Mouse (Mus musculus): ENCODE results near the gene Myh14. TPM values are rescaled to one million over a fixed set of nuclear protein-coding genes. Genes with fewer than 3 reads are reported as not detected.

Myh14 gene
- polyA plus RNA-seq, 1 experiment from 2014 or later, result 28.4 TPM

GRCm38 (mm10) chr7:44605436-44605835, 65.2 kb downstream of the Myh14 start:
- no peaks in the 10 kb centered on the region for H3K4me1 ChIP-seq (replicated peaks; ENCODE audit: control insufficient read depth, insufficient read depth)
- no peaks in the 10 kb centered on the region for H3K9me3 ChIP-seq (ENCODE audit: control insufficient read depth, low read length)
- no peak for ATAC-seq (ENCODE audit: low FRiP score, low TSS enrichment)
- H3K27ac ChIP-seq (replicated peaks), result no peak overlapping the region
- no peaks in the 10 kb centered on the region; the same call in 1 of the 2 replicates for H3K27me3 ChIP-seq (ENCODE audit: control insufficient read depth, insufficient read depth, low read length)
- H3K36me3 ChIP-seq (ENCODE audit: control insufficient read depth, insufficient read depth, low read length), result no peaks in the 10 kb centered on the region
- H3K4me3 ChIP-seq (ENCODE audit: low read depth, low read length), result no peak overlapping the region
- WGBS, result 48% methylated on average over 7 of the region's 7 CpGs
- H3K4me2 ChIP-seq (replicated peaks; ENCODE audit: low read depth), result no peak overlapping the region
- H3K9ac ChIP-seq (ENCODE audit: low read length), result no peak overlapping the region
- DNase-seq (ENCODE audit: low spot score), result no peak
- no peak for TF ChIP-seq CTCF (IDR thresholded peaks at IDR 0.05; ENCODE audit: low read depth)
- no peak for TF ChIP-seq EP300 (optimal IDR thresholded peaks at IDR 0.05)

GRCm38 (mm10) chr7:44604619-44605018, 66.0 kb downstream of the Myh14 start:
- WGBS, result 12% methylated on average over 8 of the region's 8 CpGs
- Histone ChIP-seq H3K36me3 (ENCODE audit: control insufficient read depth, insufficient read depth, low read length) (no peaks in the 10 kb centered on the region), H3K4me1 (replicated peaks; ENCODE audit: control insufficient read depth, insufficient read depth) (no peaks in the 10 kb centered on the region), H3K4me2 (replicated peaks; ENCODE audit: low read depth) (peak overlapping the region; percentile 44; the same call in 1 of the 2 replicates), H3K9me3 (ENCODE audit: control insufficient read depth, low read length) (no peaks in the 10 kb centered on the region), H3K9ac (ENCODE audit: low read length) (no peak overlapping the region), H3K27ac (replicated peaks) (no peak overlapping the region), H3K27me3 (ENCODE audit: control insufficient read depth, insufficient read depth, low read length) (no peaks in the 10 kb centered on the region; the same call in 1 of the 2 replicates), H3K4me3 (ENCODE audit: low read depth, low read length) (no peak overlapping the region)
- ATAC-seq (ENCODE audit: low FRiP score, low TSS enrichment) (no peak), DNase-seq (ENCODE audit: low spot score) (no peak)
- TF ChIP-seq EP300 (optimal IDR thresholded peaks at IDR 0.05) (no peak), CTCF (IDR thresholded peaks at IDR 0.05; ENCODE audit: low read depth) (no peak)

GRCm38 (mm10) chr7:44604139-44604606, 66.5 kb downstream of the Myh14 start:
- no peaks in the 10 kb centered on the region; the same call in 1 of the 2 replicates for H3K27me3 ChIP-seq (ENCODE audit: control insufficient read depth, insufficient read depth, low read length)
- H3K27ac ChIP-seq (replicated peaks), result no peak overlapping the region
- DNase-seq (ENCODE audit: low spot score), result peak; percentile 30
- no peaks in the 10 kb centered on the region for H3K36me3 ChIP-seq (ENCODE audit: control insufficient read depth, insufficient read depth, low read length)
- H3K4me2 ChIP-seq (replicated peaks; ENCODE audit: low read depth), result peak overlapping the region; percentile 44
- ATAC-seq (ENCODE audit: low FRiP score, low TSS enrichment), result no peak
- no peaks in the 10 kb centered on the region for H3K4me1 ChIP-seq (replicated peaks; ENCODE audit: control insufficient read depth, insufficient read depth)
- no peaks in the 10 kb centered on the region for H3K9me3 ChIP-seq (ENCODE audit: control insufficient read depth, low read length)
- H3K9ac ChIP-seq (ENCODE audit: low read length), result no peak overlapping the region
- under 1% methylated on average over 23 of the region's 25 CpGs for WGBS
- H3K4me3 ChIP-seq (ENCODE audit: low read depth, low read length), result peak overlapping the region; percentile 21
- peak; percentile 21; the same call in 1 of the 2 replicates for TF ChIP-seq CTCF (IDR thresholded peaks at IDR 0.05; ENCODE audit: low read depth)
- TF ChIP-seq EP300 (optimal IDR thresholded peaks at IDR 0.05), result no peak

GRCm38 (mm10) chr7:44603186-44603855, 67.3 kb downstream of the Myh14 start:
- ATAC-seq (ENCODE audit: low FRiP score, low TSS enrichment) (no peak), DNase-seq (ENCODE audit: low spot score) (no peak)
- peak overlapping the region; percentile 21; the same call in 1 of the 2 replicates for H3K4me3 ChIP-seq (ENCODE audit: low read depth, low read length)
- WGBS, result 4% methylated on average over 20 of the region's 20 CpGs
- H3K4me2 ChIP-seq (replicated peaks; ENCODE audit: low read depth), result no peak overlapping the region
- H3K27me3 ChIP-seq (ENCODE audit: control insufficient read depth, insufficient read depth, low read length), result no peaks in the 10 kb centered on the region; the same call in 1 of the 2 replicates
- TF ChIP-seq CTCF (IDR thresholded peaks at IDR 0.05; ENCODE audit: low read depth), result no peak
- TF ChIP-seq EP300 (optimal IDR thresholded peaks at IDR 0.05), result no peak
- no peaks in the 10 kb centered on the region for H3K9me3 ChIP-seq (ENCODE audit: control insufficient read depth, low read length)
- no peaks in the 10 kb centered on the region for H3K4me1 ChIP-seq (replicated peaks; ENCODE audit: control insufficient read depth, insufficient read depth)
- no peak overlapping the region for H3K27ac ChIP-seq (replicated peaks)
- no peak overlapping the region for H3K9ac ChIP-seq (ENCODE audit: low read length)
- H3K36me3 ChIP-seq (ENCODE audit: control insufficient read depth, insufficient read depth, low read length), result no peaks in the 10 kb centered on the region

- Histone ChIP-seq H3K9me3 (ENCODE audit: control insufficient read depth, low read length) (no peaks in the 10 kb centered on the region), H3K9ac (ENCODE audit: low read length) (no peak overlapping the region), H3K27ac (replicated peaks) (no peak overlapping the region), H3K4me2 (replicated peaks; ENCODE audit: low read depth) (no peak overlapping the region), H3K4me1 (replicated peaks; ENCODE audit: control insufficient read depth, insufficient read depth) (no peaks in the 10 kb centered on the region), H3K4me3 (ENCODE audit: low read depth, low read length) (no peak overlapping the region), H3K27me3 (ENCODE audit: control insufficient read depth, insufficient read depth, low read length) (no peaks in the 10 kb centered on the region; the same call in 1 of the 2 replicates), H3K36me3 (ENCODE audit: control insufficient read depth, insufficient read depth, low read length) (no peaks in the 10 kb centered on the region)
- DNase-seq (ENCODE audit: low spot score) (no peak), ATAC-seq (ENCODE audit: low FRiP score, low TSS enrichment) (no peak)
- TF ChIP-seq EP300 (optimal IDR thresholded peaks at IDR 0.05), result no peak
- TF ChIP-seq CTCF (IDR thresholded peaks at IDR 0.05; ENCODE audit: low read depth), result no peak
- 12% methylated on average over 11 of the region's 11 CpGs for WGBS
These were observed 68.2 kb downstream of the Myh14 start for GRCm38 (mm10) chr7:44602443-44602842.

- Histone ChIP-seq H3K9ac (ENCODE audit: low read length) (no peak overlapping the region), H3K36me3 (ENCODE audit: control insufficient read depth, insufficient read depth, low read length) (no peaks in the 10 kb centered on the region), H3K9me3 (ENCODE audit: control insufficient read depth, low read length) (no peaks in the 10 kb centered on the region), H3K4me1 (replicated peaks; ENCODE audit: control insufficient read depth, insufficient read depth) (no peaks in the 10 kb centered on the region), H3K4me2 (replicated peaks; ENCODE audit: low read depth) (no peak overlapping the region), H3K4me3 (ENCODE audit: low read depth, low read length) (no peak overlapping the region), H3K27ac (replicated peaks) (no peak overlapping the region), H3K27me3 (ENCODE audit: control insufficient read depth, insufficient read depth, low read length) (no peaks in the 10 kb centered on the region; the same call in 1 of the 2 replicates)
- WGBS, result 20% methylated on average over 19 of the region's 19 CpGs
- TF ChIP-seq CTCF (IDR thresholded peaks at IDR 0.05; ENCODE audit: low read depth) (no peak), EP300 (optimal IDR thresholded peaks at IDR 0.05) (no peak)
- ATAC-seq (ENCODE audit: low FRiP score, low TSS enrichment) (no peak), DNase-seq (ENCODE audit: low spot score) (no peak)
These were observed 69.0 kb downstream of the Myh14 start for GRCm38 (mm10) chr7:44601646-44602045.
